Mouse (Mus musculus) thymus, adult 2 months (tissue): Measurements from ENCODE around the gene Mettl18. TPM values are rescaled to one million over a fixed set of nuclear protein-coding genes. Genes with fewer than 3 reads are reported as not detected.

Experiments
- DNase-seq: peaks from one replicate; pipeline ENCODE4 v3.0.0; 2021
- H3K27ac ChIP-seq: fragments of 200-500 bp; 2 replicates; pipeline ENCODE4 v1.5.1; 2012; ENCODE audit warnings: low read length, control low read depth; ENCODE audit not compliant: control insufficient read depth, insufficient read depth
- H3K27me3 ChIP-seq: fragments of 200-500 bp; 2 replicates; pipeline ENCODE4 v1.6.1; 2012; ENCODE audit warnings: mild to moderate bottlenecking, low read length, moderate library complexity, mixed read lengths; ENCODE audit not compliant: control insufficient read depth, insufficient read depth
- H3K36me3 ChIP-seq: fragments of 200-500 bp; 2 replicates; pipeline ENCODE4 v1.6.1; 2012; ENCODE audit warnings: mild to moderate bottlenecking, low read length, moderate library complexity; ENCODE audit not compliant: control insufficient read depth, insufficient read depth
- H3K4me1 ChIP-seq: fragments of 200-500 bp; replicated peaks from 2 replicates; pipeline ENCODE4 v1.6.1; 2012; ENCODE audit warnings: low read length; ENCODE audit not compliant: control insufficient read depth, insufficient read depth
- H3K4me3 ChIP-seq: fragments of 200-500 bp; 2 replicates; pipeline ENCODE4 v1.5.1; 2012; ENCODE audit warnings: mild to moderate bottlenecking, low read length, control low read depth, moderate library complexity; ENCODE audit not compliant: control insufficient read depth, insufficient read depth
- CTCF ChIP-seq: fragments of 200-500 bp; IDR thresholded peaks from 2 replicates; pipeline ENCODE4 v1.5.1; 2012; ENCODE audit warnings: mild to moderate bottlenecking, control low read depth, low read length, moderate library complexity, borderline replicate concordance; ENCODE audit not compliant: control insufficient read depth, poor library complexity, insufficient read depth; ENCODE audit errors: extremely low read depth
- POLR2A ChIP-seq: fragments of 200-500 bp; IDR thresholded peaks from 2 replicates; pipeline ENCODE4 v1.6.1; 2012; ENCODE audit warnings: mild to moderate bottlenecking, low read length, control low read depth, moderate library complexity; ENCODE audit not compliant: control insufficient read depth, poor library complexity, insufficient read depth; ENCODE audit errors: extremely low read depth
- WGBS: fragments of 180-500 bp; shearing (Covaris S2); methylation state at CpG from one replicate; pipeline ENCODE4 v1.1.7; 2018; 5-methylcytosine and 5-hydroxymethylcytosine counted together
- polyA plus RNA-seq: library from polyadenylated mRNA; depleted of rRNA; stranded (reverse); fragments of >200 nt; gene quantifications from 2 replicates; pipeline ENCODE4 v1.2.3, GENCODE M21; 2012; rRNA removed

Mettl18 gene
- polyA plus RNA-seq, 1 experiment, result 0.89 TPM

DNA sequence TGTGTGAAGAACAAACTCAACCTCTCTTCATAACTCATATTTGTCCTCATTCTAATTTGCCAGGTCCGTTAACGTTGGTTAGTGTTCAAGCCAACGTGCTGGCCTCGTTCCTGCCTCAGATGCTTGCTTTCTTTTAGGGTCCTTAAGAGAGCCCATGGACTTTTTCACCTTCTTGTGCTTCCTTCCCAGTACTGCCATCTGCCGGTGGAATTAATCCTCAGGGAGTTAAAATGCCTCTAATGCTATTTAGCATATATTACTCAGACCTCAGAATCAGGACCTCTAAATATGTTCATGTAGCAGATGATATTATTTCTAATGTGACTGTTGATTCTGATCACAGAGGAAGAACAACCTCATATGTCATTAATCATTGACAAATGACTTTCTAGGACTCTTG lies 32.7 kb downstream of the Mettl18 start:
- peak; percentile 46 for DNase-seq
- H3K36me3 ChIP-seq, result no peaks in the 10 kb centered on the region
- H3K4me3 ChIP-seq, result no peak overlapping the region
- TF ChIP-seq POLR2A (no peak), CTCF (no peak)
- H3K27me3 ChIP-seq, result no peaks in the 10 kb centered on the region
- no peak overlapping the region for H3K27ac ChIP-seq
- WGBS, result 81% methylated on average over 5 of the region's 5 CpGs
- no peaks in the 10 kb centered on the region for H3K4me1 ChIP-seq

DNA sequence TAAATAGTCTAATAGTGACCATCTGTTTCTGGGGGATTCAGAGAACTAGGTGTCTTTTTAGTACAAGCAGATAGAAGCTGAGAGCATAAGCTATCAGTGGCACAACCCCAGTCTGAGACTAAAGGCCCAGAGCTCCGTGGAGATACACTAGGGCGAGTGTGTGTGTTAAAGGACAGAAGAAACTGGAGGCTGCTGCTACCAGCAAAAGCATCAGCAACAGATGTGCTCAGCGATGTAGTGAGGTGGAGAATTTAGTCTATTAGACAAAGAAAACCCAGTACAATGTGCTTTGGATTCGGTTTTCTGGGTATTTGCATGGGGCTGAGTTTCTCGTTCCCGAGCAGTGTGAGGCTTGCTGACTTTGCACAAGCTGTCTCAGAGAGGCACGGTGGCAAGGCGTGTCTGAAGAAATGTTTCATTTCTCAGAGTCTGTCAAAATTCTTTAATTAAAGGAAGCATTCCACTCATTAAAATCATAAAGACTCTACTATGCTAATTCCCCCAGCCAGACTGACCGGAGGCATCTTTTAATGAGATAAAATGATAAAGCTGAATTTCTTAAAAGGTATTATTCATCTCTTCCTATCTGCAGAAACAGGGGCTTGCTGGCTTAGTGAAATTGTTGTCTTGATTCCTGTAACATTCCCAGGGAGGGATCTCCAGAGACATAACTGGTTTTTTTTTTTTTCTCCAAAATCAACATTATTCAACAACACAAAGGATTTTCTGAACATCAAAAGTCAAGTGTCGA lies 45.9 kb downstream of the Mettl18 start:
- no peaks in the 10 kb centered on the region for H3K36me3 ChIP-seq
- H3K4me3 ChIP-seq, result no peak overlapping the region
- no peak overlapping the region for H3K27ac ChIP-seq
- 89% methylated on average over 10 of the region's 10 CpGs for WGBS
- TF ChIP-seq CTCF, result no peak
- TF ChIP-seq POLR2A, result no peak
- DNase-seq, result no peak
- H3K27me3 ChIP-seq, result no peaks in the 10 kb centered on the region
- no peaks in the 10 kb centered on the region for H3K4me1 ChIP-seq

DNA sequence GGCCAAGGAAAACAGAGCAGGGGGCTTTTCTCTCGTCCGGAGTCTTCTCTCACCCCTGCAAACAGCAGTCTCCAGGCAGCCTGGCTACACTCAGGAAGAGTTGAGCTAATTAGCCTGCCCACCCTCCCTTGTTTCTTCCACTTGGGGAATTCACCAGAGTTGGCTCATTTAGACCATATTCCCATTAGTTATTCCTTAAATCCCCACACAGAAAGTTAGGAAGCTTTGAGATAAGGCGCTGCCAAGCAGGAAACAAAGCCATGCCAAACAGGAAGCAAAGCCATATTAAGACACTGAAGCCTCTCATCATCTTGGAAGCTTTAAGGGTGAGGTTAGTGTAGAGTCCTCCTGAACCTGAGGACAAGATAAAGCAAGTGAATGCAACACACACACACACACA lies 48.9 kb downstream of the Mettl18 start:
- TF ChIP-seq POLR2A, result no peak
- no peak for TF ChIP-seq CTCF
- DNase-seq, result no peak
- Histone ChIP-seq H3K4me1 (no peaks in the 10 kb centered on the region), H3K4me3 (no peak overlapping the region), H3K27ac (no peak overlapping the region), H3K27me3 (no peaks in the 10 kb centered on the region), H3K36me3 (no peaks in the 10 kb centered on the region)
- 88% methylated on average over 3 of the region's 3 CpGs for WGBS

Other genes starting within 250 kb of the Mettl18 start
- gene Kifap3, start 215.3 kb upstream of the Mettl18 start, polyA plus RNA-seq, result 2.7 and 2.9 TPM in 2 replicates
- gene Scyl3, start 65.8 kb upstream of the Mettl18 start, polyA plus RNA-seq, result 17.0 and 17.6 TPM in 2 replicates
- gene BC055324, start 93 bp upstream of the Mettl18 start, polyA plus RNA-seq, result 7.6 and 9.5 TPM in 2 replicates
- 0.13 and 0.18 TPM in 2 replicates for gene Sele, start 53.3 kb downstream of the Mettl18 start, polyA plus RNA-seq
- gene Sell, start 67.1 kb downstream of the Mettl18 start, polyA plus RNA-seq, result 66.6 and 68.0 TPM in 2 replicates
- 1.3 and 2.8 TPM in 2 replicates for gene Selp, start 120.4 kb downstream of the Mettl18 start, polyA plus RNA-seq
- gene F5, start 156.9 kb downstream of the Mettl18 start, polyA plus RNA-seq, result 0.56 and 0.78 TPM in 2 replicates